Mouse (Mus musculus): ENCODE measurements around the gene Sema3g.

GRCm38 (mm10) chr14:31172781-31173455, 44.7 kb upstream of the Sema3g start:
- no peak for TF ChIP-seq CTCF (IDR thresholded peaks at IDR 0.05)
- TF ChIP-seq EP300 (IDR thresholded peaks at IDR 0.05), result no peak; the same call in 1 of the 2 replicates
